Mouse (Mus musculus): ENCODE measurements around the gene Cers4.

Gene Cers4

DNA sequence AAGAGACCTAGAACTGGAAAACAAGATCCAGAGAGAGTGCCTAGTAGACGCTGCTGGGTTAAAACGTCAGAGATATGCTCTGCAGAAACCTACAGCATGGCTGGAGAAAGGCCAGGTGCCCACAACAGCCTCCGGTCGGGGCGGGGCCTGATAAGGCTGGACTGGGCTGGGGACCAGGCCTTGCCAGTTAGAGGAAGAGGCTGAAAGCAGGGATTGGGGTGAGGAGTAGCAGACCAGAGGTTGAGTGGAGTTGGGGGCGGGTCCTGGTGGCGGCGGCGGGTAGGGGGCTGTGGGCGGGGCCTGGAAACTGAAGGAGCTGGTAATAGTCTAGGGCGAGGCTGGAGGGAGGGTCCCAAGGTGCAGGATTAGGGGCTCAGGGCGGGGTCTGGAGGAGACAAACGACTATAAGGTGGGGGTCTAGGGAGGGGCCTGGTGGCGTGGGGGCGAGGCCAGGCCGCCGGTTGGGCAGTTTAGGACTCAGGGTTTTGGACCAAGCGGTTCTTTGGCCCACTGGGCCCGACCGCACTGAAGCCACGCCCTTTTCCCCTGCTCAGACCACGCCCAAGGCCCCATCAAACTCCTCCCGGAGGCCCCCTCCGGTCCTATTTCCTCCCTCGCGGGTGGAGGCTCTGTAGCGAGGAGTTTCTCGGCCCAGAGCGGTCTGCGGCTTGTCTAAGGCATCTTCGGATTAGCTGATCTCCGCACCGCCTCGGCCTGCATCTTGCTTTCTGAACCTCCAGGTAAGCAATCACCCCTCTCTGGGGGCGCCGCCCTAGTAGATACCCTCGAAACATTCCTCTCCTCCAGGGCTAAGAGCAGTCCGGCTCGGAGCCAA lies at the start of gene Cers4:
Cers4 (plus strand) TSS at position 176 of the 835 bp plus-strand sequence.
- DNase-seq (ENCODE audit: low read depth, low spot score): peak; percentile 78

DNA sequence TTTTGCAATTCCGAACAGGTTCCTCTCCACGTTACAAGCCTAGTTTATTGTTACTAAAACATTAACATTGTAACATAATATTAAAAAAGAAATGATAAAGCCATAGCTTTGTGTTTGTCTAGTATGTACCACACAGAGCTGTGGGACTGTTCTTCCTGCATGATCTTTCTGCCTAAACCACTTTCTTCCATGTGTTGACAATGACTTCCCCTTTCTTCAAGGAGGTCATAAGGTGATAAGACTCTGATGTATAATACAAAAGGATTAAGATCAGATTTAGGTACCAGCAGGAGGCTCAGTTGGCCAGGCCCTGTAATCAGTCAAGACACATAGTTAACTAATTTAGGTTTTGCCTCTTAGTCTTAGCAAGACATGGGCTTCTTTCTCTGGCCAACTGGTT lies 34.7 kb upstream of the Cers4 start:
- DNase-seq (ENCODE audit: low read depth, low spot score): no peak

DNA sequence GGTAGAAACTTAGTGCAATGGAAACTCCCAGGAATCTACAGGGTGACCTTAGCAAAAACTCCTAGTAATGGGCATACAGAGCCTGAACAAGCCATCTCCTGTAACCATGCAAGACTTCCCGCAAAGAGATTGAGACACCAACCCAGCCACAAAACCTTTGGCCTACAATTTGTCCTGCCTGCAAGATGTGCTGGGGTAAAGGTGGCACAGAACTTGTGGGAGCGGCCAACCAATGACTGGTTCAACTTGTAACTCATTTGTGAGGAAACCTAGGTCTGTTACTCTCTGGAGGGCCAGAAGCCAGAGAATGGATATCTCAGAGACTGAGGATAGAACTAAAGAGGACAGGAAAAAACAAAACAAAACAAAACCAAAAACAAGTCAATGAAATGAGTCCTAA lies 29.8 kb upstream of the Cers4 start:
- DNase-seq (ENCODE audit: low read depth, low spot score): no peak

DNA sequence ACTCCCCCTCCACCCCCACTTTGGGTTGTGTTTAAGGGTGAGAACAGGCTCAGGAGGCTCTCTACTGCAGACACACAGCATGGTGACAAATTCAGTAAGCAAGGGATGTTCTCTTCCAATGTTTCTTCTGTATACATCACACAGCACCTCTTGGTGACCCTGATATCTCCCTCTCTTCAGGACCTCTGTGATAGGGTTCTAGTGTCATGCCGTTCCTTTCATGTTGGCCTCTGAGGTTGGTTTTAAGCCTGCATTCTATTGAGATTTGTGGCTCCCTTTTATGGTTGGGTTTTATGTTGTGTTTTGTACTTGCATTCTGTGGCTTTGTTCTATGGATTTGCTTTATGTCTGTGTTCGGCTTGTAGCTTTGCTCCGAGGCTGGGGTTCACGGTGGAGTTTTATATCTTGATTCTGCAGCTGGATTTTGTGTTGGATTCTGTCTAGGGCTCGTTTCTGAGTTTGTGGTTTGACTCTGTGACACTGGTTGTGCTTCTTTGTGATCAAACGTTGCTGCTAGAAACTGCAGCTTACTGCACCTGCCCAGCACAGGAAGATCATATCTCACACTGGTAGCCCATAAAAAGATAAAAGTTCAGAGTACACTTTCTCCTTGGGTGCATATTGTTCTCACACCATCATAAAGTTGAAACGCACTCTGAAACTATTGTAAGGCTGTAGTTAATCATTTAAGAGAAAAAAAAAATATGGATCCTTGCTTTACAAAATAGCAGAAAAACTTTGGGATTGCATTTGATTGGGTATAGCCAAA lies 18.2 kb upstream of the Cers4 start:
- no peak for DNase-seq (ENCODE audit: low read depth, low spot score)

DNA sequence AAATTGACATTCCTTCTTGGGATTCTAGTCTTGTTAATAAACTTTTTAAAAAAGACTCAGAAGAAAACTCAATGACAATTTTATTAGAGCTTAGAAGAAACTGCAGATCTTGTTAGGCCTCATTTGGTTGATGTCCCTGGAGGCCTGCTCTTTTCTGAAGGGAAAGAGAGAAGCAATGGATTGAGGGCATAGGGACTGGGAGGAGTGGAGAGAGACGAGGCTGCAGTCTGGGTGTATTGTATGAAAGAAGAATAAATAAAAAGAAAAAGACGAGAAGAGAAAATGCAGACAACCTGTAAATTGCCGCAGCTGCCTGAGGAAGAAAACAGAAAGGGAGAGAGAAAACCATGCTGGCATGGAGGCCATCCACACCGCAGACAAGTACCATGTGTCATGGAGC lies 11.7 kb upstream of the Cers4 start:
- DNase-seq (ENCODE audit: low read depth, low spot score): no peak

DNA sequence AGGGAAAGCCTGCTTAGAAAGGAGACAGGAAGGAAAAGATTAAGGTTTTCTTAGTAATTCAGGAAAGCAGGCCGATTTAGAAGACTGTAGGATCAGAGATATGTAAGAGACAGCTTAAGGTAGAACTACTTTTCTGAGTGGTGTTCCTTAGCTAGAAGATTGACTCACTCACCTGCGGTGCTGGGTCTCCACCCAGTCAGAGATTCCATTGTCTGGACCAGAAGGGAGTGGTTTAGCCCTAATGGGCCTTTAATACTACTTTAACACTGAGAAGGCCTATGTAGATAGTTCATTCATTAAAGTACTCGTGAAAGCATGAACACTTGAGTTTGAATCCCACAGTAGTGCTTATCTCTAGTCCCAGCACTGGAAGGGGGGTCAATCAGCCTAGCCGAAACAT lies 11.2 kb upstream of the Cers4 start:
- no peak for DNase-seq (ENCODE audit: low read depth, low spot score)

DNA sequence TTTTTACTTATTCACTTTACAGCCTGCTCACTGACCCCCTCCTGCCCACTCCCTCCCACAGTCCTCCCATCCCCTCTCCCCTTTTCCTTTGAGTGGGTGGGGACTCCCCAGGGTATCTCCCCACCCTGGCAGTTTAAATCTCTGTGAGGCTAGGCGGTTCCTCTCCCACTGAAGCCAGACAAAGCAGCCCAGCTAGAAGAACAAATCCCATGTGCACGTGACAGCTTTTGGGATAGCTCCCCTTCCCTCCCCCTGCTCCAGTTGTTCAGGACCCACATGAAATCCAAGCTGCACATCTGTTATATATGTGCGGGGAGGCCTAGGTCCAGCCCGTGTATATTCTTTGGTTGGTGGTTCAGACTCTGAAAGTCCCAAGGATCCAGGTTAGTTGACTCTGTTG lies 10.3 kb upstream of the Cers4 start:
- no peak for DNase-seq (ENCODE audit: low read depth, low spot score)

DNA sequence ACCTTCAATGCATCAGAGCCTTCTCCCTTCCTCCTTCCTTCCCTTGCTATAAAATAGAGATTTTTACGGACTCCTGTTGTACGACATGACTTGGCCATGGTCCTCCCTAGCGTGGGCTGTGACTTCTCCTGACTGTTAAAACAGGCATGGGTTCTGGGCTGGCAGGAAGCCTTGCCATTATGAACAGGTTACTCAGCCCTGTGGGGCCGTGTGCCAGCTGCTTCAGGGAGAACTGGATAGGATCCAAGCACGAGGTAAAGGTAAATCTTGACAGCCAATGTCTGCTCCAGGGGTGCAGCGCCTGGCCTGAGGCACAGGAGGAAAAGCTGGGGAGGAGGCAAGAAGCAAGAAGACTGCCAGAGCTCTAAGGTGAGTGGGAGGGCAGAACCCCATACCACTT lies 9.5 kb upstream of the Cers4 start:
- no peak for DNase-seq (ENCODE audit: low read depth, low spot score)

DNA sequence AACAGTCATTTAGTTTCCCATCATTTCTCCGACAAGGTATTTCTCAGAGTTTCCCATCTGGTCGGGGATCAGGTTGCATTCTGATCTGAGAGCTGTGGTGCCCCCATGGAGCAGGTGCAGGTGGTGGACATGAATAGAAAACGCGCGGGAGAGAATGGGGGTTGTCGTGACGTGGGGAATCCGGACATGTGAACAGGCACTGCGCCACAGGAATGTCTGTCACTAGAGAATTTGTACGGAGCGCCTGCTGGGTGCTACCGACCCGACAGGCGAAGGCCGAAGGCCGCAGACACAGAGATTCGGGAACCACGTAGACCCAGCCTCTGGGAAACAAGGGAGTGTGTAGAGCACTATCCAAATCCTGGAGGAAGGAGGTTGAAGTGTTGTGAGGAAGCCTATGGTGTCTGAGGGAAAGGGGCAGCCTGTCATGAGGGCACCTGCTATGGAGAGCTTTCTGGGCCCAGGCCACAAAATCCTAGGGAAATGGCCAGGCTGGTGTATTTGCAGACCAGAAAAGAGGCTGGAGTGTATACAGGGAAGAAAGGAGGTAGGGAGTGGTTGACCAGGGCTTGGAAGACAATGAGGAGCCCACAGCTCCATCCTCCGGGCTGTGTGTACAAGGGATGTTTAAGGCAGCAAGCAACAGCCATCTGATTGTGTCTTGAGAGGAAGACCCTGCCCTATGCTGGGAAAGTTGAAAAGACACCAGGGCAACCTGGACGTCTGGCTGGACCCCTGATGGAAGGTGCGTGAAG lies 1.0 kb downstream of the Cers4 start:
- DNase-seq (ENCODE audit: low read depth, low spot score): peak; percentile 50

DNA sequence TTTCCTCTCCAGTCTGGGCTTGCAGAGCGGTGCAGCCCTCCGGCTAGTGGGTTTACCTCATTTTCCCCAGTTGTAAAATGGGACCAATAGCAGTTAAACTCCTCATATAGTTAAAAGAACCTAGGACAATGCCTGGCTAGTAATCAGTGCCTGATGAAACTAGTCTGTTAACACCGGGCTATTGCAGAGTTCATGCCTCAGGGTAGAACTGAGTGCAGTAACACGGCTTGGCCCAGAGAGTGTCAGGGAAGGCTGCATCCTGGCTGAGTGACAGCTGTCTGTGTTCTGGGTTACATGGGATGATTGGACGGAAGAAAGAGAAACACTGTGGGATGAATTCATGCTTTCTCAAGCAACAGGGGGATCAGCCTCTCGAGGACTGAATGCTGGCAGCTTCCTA lies 3.1 kb downstream of the Cers4 start:
- DNase-seq (ENCODE audit: low read depth, low spot score): no peak

DNA sequence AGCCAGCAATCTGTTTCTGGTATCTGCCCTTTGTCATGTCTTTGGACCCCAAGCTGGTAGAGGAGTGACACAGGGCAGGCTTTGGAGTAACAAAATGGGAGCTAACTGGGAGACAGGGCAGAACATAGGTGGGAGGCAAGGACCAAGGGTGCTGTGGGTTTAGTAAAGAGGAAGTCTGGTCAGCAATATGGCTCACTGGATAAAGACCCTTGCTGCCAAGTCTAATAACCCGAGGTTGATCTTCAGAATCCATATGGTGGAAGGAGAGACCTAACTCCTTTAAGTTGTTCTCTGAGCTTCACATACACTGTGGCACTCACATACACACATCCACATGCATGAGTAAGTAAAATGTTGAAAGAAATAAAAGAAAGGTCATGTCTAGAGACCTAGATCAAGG lies 4.8 kb downstream of the Cers4 start:
- DNase-seq (ENCODE audit: low read depth, low spot score): no peak

DNA sequence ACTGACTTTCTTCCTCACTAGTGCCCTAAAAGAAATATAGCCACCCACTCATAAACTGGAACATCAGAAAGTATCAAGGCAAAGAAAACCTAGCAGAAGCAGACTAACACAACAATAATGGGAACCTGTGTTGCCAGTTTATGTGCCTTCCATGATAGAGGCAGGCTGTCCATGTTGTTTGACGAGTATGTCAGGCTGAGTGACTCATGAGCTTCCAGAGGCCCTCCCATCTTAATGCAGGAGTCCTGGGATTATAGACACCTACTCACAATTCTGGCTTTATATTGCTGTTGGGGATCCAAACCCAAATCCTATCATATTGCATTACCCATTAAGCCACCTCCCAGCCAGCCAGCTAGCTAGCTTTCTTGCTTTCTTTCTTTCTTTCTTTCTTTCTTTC lies 12.5 kb downstream of the Cers4 start:
- no peak for DNase-seq (ENCODE audit: low read depth, low spot score)

DNA sequence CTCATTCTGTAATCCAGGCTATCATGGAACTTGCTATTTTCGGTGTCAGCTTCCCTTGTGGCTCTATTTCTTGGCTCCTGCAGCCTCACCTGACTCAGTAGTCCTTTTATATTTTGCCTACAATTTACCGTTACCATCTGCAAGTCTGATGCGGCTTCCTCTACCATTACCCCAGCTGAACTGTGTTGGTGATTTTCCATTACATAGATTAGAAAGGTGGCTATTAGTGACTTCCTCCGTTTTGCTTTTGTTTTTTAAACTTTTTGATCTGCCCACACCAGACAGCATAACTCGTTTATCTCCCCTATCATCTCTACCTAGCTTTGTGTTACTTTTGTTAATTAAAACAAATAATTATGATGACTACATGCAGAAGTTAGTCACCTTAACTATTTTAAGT lies 14.7 kb downstream of the Cers4 start:
- no peak for DNase-seq (ENCODE audit: low read depth, low spot score)

DNA sequence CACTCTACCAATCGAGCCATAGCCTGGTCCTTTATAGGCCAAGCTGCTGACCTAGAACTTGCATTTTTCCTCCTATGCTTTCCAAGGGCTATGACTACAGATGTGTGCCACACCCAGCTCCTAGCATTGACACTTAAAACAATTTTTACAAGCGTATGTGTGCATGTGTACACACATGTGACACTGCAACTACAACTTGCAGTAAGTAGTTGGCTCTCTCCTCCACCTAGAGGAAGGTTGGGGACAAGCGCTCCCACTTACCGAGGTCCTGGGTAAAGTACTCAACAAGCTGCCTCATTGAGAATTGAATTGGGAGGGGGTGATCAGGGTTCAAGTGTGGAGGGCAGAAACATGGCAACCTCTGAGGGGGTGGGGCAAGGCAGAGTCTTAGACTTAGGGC lies 18.0 kb downstream of the Cers4 start:
- DNase-seq (ENCODE audit: low read depth, low spot score): no peak

DNA sequence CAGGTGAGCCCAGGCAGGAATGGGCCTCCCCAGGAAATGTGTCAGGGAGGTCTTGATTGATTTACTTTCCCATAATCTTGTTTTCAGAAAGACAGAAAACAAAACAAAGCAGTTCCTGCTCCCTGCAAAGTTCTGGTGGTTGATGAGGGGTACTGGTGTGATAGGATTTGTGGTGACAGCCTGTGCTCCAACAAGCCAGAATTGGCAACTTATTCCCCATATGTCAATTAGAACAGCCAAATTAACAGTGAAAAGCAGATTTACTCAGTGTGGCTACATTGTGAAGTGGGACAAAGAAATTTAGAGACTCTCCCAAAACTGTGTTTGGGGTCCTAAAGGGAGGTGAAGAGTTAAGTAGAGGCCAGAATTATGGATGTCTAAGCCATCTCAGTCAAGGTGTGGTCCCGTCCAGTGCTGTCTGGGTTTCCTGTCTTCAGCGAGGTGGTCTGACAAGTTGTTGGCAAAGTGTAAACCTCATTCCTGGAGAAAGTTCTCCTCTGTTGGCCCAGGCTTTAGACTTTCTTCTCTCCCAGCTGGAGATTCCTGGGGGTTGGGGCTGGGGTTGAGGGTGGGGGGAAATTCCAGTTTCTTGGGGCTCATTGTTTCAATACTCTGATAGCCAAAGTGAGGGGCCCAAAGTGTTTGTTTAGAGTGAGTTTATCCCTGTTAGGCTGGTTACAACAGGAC lies 18.7 kb downstream of the Cers4 start:
- no peak for DNase-seq (ENCODE audit: low read depth, low spot score)

DNA sequence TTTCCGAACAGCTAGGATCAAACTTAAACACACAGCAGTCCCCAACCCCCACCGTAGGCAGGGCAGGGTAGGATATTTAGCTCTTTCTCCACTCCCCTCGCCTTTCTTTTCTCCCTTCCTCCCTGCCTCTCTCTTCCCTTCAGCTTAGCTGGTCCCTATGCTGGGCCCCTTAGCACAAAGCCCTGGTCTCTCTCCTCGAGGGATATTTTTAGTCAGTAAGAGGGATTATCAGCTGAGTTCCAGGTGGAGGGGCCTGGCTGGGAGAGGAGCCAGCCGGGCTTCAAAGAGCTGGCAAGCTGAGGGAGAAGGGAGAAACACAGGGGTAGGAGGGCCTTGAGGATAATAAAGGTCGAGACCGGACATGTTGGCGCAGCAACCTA lies 19.3 kb downstream of the Cers4 start:
- no peak for DNase-seq (ENCODE audit: low read depth, low spot score)

DNA sequence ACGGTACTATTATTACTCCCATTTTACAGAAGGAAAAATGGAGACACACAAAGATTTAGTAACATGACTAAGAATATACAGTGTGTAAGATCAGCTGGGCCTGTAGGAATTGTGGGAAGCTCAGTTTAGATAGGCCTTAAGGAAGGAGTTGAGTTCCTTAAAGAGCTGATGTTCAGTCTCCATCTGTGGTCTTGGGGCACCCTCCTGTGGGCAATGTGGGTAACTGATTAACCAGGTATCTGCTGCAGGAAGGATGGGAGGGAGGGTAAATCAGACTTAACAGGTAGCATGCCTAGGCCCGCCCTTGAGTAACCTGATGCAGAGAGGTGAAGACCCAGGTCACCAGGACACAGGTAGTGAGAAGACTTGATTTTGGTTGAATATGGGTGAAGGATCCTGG lies 23.3 kb downstream of the Cers4 start:
- peak; percentile 25 for DNase-seq (ENCODE audit: low read depth, low spot score)

DNA sequence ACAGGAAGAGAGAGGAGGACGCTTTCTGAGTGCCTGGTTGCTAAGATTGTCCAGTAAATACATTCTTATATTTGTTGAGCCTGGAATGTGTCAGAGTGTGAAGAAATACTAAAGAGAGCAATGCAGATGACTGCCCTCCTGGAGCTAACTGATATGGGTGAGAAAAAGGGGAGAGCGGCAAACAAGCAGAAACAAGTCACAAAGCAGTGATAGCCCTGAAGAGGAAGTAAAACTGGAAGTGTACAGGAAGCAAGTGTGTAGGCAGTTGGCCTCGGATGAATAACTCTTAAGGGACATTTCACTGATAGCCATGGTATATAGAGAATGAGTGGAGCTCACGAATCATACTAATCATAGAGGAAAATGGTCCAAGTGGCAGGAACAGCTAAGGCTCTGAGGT lies 28.6 kb downstream of the Cers4 start:
- DNase-seq (ENCODE audit: low read depth, low spot score): no peak

DNA sequence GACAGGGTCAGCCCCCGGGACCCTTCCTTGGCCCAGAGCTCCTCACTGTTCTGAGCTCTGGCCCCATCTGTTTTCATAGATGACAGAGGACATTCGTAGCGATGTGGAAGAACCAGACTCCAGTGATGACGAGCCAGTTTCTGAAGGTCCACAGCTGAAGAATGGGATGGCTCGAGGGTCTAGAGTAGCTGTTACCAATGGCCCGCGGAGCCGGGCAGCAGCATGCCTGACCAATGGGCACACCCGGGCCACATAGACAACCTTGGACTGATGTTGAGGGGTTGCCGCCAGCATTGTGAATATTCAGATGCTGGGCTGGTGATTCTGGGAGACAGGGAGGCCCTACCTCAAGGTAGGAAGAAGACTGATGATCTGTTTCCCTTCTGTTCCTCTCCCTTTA lies 30.7 kb downstream of the Cers4 start:
- no peak for DNase-seq (ENCODE audit: low read depth, low spot score)
